Mouse (Mus musculus) hindbrain, embryonic 13.5 days (tissue): Measurements from ENCODE around the gene Rev3l. TPM values are rescaled to one million over a fixed set of nuclear protein-coding genes. Genes with fewer than 3 reads are reported as not detected.

Experiments
- polyA plus RNA-seq: library from polyadenylated mRNA; unstranded; fragments of >200 nt; fragmentation: Nextera tagmentation; extraction: Ambion mirVana; gene quantifications from 2 replicates; pipeline ENCODE4 v1.2.1, GENCODE M21; 2015

The Rev3l gene
- polyA plus RNA-seq, 1 experiment from 2014 or later, result 30.7 TPM

Other genes with a start within 250 kb of the Rev3l start
- 8.6 TPM in 2 replicates for gene Traf3ip2, start 119.2 kb upstream of the Rev3l start, polyA plus RNA-seq
- gene Mfsd4b4, start 167.1 kb downstream of the Rev3l start, polyA plus RNA-seq, result 4.0 and 4.3 TPM in 2 replicates
- not detected in 2 replicates for gene Mfsd4b2, start 194.8 kb downstream of the Rev3l start, polyA plus RNA-seq
- gene Mfsd4b3, start 228.0 kb downstream of the Rev3l start, polyA plus RNA-seq, result 0.10 and 0.16 TPM in 2 replicates